26 mouse cellular contexts compared by ENCODE assay signal in the genomic region with DNA sequence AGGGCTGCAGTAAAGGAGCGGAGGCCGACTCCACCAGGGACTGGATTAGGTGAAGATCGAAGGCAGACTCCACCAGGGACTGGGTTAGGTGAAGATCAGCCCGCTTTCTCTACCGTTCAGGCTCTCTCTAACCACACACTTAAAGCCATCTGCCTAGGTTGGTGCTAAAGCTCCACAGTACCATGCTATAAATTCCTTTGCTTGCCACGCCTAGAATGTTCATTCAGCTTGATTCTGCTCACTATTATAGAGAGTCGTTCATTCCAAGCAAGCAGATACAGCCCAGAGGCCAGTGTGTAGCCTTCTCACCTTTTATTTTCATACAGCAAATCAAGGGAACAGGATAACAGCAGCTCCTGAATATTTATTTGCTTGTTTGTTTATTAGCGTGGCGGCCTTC. TPM values are rescaled to one million over a fixed set of nuclear protein-coding genes. Genes with fewer than 3 reads are reported as not detected.
DNase-seq lines count a peak whose midpoint lies in the region; ATAC-seq and TF ChIP-seq lines count a peak whose summit lies in the region.
"Had no signal": no experiment of that assay in that cellular context is flagged by ENCODE, and none has a peak within 500 bp of the region (broad histone marks: within the 10 kb centered on the region; RNA-seq: fewer than 3 reads in every experiment).

No protein-coding gene starts in this region.

- H3K36me3 ChIP-seq in intestine, embryonic 15.5 days: no peaks in the 10 kb centered on the region
- H3K36me3 ChIP-seq in intestine, postnatal 0 days (ENCODE audit: control insufficient read depth, insufficient read depth): no peaks in the 10 kb centered on the region
- no peaks in the 10 kb centered on the region for H3K36me3 ChIP-seq in liver, postnatal 0 days (replicated peaks; ENCODE audit: insufficient read depth, low read length)
- H3K36me3 ChIP-seq in liver, embryonic 12.5 days: no peaks in the 10 kb centered on the region
- H3K36me3 ChIP-seq in midbrain, embryonic 11.5 days (ENCODE audit: control insufficient read depth, insufficient read depth, low read length): no peaks in the 10 kb centered on the region
- H3K36me3 ChIP-seq in midbrain, embryonic 13.5 days: no peaks in the 10 kb centered on the region
- no peaks in the 10 kb centered on the region for H3K36me3 ChIP-seq in intestine, embryonic 16.5 days (ENCODE audit: control insufficient read depth, insufficient read depth, low read length)
- H3K36me3 ChIP-seq: embryonic facial prominence, embryonic 13.5 days; embryonic facial prominence, embryonic 15.5 days; forebrain, embryonic 10.5 days; forebrain, embryonic 12.5 days had no signal

- H3K4me2 ChIP-seq in intestine, embryonic 15.5 days (replicated peaks): no peak overlapping the region
- no peak overlapping the region for H3K4me2 ChIP-seq in intestine, postnatal 0 days (replicated peaks; ENCODE audit: low read depth)
- H3K4me2 ChIP-seq in liver, postnatal 0 days (ENCODE audit: low read depth, low read length): no peak overlapping the region
- no peak overlapping the region for H3K4me2 ChIP-seq in liver, embryonic 12.5 days
- no peak overlapping the region for H3K4me2 ChIP-seq in midbrain, embryonic 11.5 days
- H3K4me2 ChIP-seq in midbrain, embryonic 13.5 days (replicated peaks): no peak overlapping the region
- H3K4me2 ChIP-seq in intestine, embryonic 16.5 days (ENCODE audit: low read depth, low read length): no peak overlapping the region
- H3K4me2 ChIP-seq: embryonic facial prominence, embryonic 13.5 days; embryonic facial prominence, embryonic 15.5 days; forebrain, embryonic 12.5 days had no signal

- H3K4me3 ChIP-seq in intestine, embryonic 15.5 days (replicated peaks): no peak overlapping the region
- H3K4me3 ChIP-seq in intestine, postnatal 0 days (ENCODE audit: low read depth, low read length): no peak overlapping the region
- H3K4me3 ChIP-seq in liver, postnatal 0 days (ENCODE audit: low read depth, low read length): no peak overlapping the region
- H3K4me3 ChIP-seq in liver, embryonic 12.5 days: no peak overlapping the region
- H3K4me3 ChIP-seq in midbrain, embryonic 11.5 days (ENCODE audit: low read depth, low read length): no peak overlapping the region
- H3K4me3 ChIP-seq in midbrain, embryonic 13.5 days (replicated peaks): no peak overlapping the region
- no peak overlapping the region for H3K4me3 ChIP-seq in intestine, embryonic 16.5 days (ENCODE audit: low read length)
- H3K4me3 ChIP-seq: embryonic facial prominence, embryonic 13.5 days; embryonic facial prominence, embryonic 15.5 days; erythroblast, embryonic 14.5 days; forebrain, embryonic 10.5 days; forebrain, embryonic 12.5 days had no signal

- no peak for DNase-seq in liver, postnatal 0 days
- peak; percentile 77 for DNase-seq in midbrain, embryonic 11.5 days (ENCODE audit: low spot score, missing footprints)
- no peak for DNase-seq in ovary, postnatal 14 days (ENCODE audit: low spot score)
- DNase-seq: adrenal gland, adult 2 months; adrenal gland, postnatal 10 days; adrenal gland, postnatal 25 days; cerebellum, adult 11 months; cerebellum, adult 18-20 months; cerebellum, adult 8-10 months; cerebellum, adult 9-11 months; cerebellum, postnatal 14 days; cerebellum, postnatal 36 days; embryo, embryonic 11 days had no signal

- peaks cover 5% of the 10 kb centered on the region for H3K4me1 ChIP-seq in intestine, embryonic 15.5 days (replicated peaks)
- H3K4me1 ChIP-seq in intestine, postnatal 0 days (replicated peaks; ENCODE audit: control insufficient read depth, insufficient read depth, low read length): no peaks in the 10 kb centered on the region
- H3K4me1 ChIP-seq in liver, postnatal 0 days (ENCODE audit: insufficient read depth): peaks cover 12% of the 10 kb centered on the region
- H3K4me1 ChIP-seq in liver, embryonic 12.5 days: no peaks in the 10 kb centered on the region
- peaks cover 5% of the 10 kb centered on the region; the same call in 1 of the 2 replicates for H3K4me1 ChIP-seq in midbrain, embryonic 11.5 days (ENCODE audit: control insufficient read depth, insufficient read depth, low read length)
- H3K4me1 ChIP-seq in midbrain, embryonic 13.5 days (replicated peaks): peaks cover 10% of the 10 kb centered on the region
- peaks cover 9% of the 10 kb centered on the region; the same call in 1 of the 2 replicates for H3K4me1 ChIP-seq in intestine, embryonic 16.5 days (ENCODE audit: control insufficient read depth, insufficient read depth, low read length)

- H3K27me3 ChIP-seq in intestine, embryonic 15.5 days (replicated peaks): no peaks in the 10 kb centered on the region
- H3K27me3 ChIP-seq in intestine, postnatal 0 days (replicated peaks; ENCODE audit: control insufficient read depth, insufficient read depth, low read length): no peaks in the 10 kb centered on the region
- H3K27me3 ChIP-seq in liver, postnatal 0 days (ENCODE audit: insufficient read depth, low read length): no peaks in the 10 kb centered on the region
- peaks cover 4% of the 10 kb centered on the region; the same call in 1 of the 2 replicates for H3K27me3 ChIP-seq in liver, embryonic 12.5 days (replicated peaks)
- H3K27me3 ChIP-seq in midbrain, embryonic 11.5 days (ENCODE audit: control insufficient read depth, insufficient read depth, low read length): no peaks in the 10 kb centered on the region
- peaks cover 17% of the 10 kb centered on the region for H3K27me3 ChIP-seq in midbrain, embryonic 13.5 days
- no peaks in the 10 kb centered on the region for H3K27me3 ChIP-seq in intestine, embryonic 16.5 days (replicated peaks; ENCODE audit: control insufficient read depth, insufficient read depth, low read length)

- no peak overlapping the region for H3K9ac ChIP-seq in intestine, embryonic 15.5 days
- H3K9ac ChIP-seq in intestine, postnatal 0 days (ENCODE audit: low read depth, low read length): no peak overlapping the region
- no peak overlapping the region for H3K9ac ChIP-seq in liver, postnatal 0 days (replicated peaks)
- H3K9ac ChIP-seq in liver, embryonic 12.5 days: no peak overlapping the region
- no peak overlapping the region for H3K9ac ChIP-seq in midbrain, embryonic 11.5 days (ENCODE audit: low read length)
- no peak overlapping the region for H3K9ac ChIP-seq in midbrain, embryonic 13.5 days (replicated peaks)
- peak overlapping the region; percentile 29; the same call in 1 of the 2 replicates for H3K9ac ChIP-seq in intestine, embryonic 16.5 days (ENCODE audit: low read depth, low read length)
- H3K9ac ChIP-seq: embryonic facial prominence, embryonic 15.5 days; forebrain, embryonic 12.5 days had no signal

- H3K27ac ChIP-seq in intestine, embryonic 15.5 days: no peak overlapping the region
- H3K27ac ChIP-seq in intestine, postnatal 0 days (ENCODE audit: low read depth, low read length): no peak overlapping the region
- H3K27ac ChIP-seq in liver, postnatal 0 days (ENCODE audit: low read depth): peak overlapping the region; percentile 66; the same call in 1 of the 2 replicates
- no peak overlapping the region for H3K27ac ChIP-seq in liver, embryonic 12.5 days
- no peak overlapping the region for H3K27ac ChIP-seq in midbrain, embryonic 11.5 days (ENCODE audit: low read depth, low read length)
- H3K27ac ChIP-seq in midbrain, embryonic 13.5 days: no peak overlapping the region
- no peak overlapping the region for H3K27ac ChIP-seq in intestine, embryonic 16.5 days (ENCODE audit: low read length)
- H3K27ac ChIP-seq: embryonic facial prominence, embryonic 13.5 days; embryonic facial prominence, embryonic 15.5 days; forebrain, embryonic 10.5 days; forebrain, embryonic 12.5 days had no signal

- 72% methylated on average over 9 of the region's 9 CpGs for WGBS in intestine, embryonic 15.5 days
- WGBS in intestine, postnatal 0 days: 63% methylated on average over 9 of the region's 9 CpGs
- 77% methylated on average over 9 of the region's 9 CpGs for WGBS in liver, postnatal 0 days (ENCODE audit: insufficient replicate concordance)
- 74% methylated on average over 9 of the region's 9 CpGs for WGBS in liver, embryonic 12.5 days (ENCODE audit: insufficient replicate concordance)
- WGBS in midbrain, embryonic 11.5 days: 83% methylated on average over 9 of the region's 9 CpGs
- 86% methylated on average over 9 of the region's 9 CpGs for WGBS in midbrain, embryonic 13.5 days
- 67% methylated on average over 9 of the region's 9 CpGs for WGBS in intestine, embryonic 16.5 days

- ATAC-seq in intestine, embryonic 15.5 days: peak; percentile 58
- ATAC-seq in intestine, postnatal 0 days: no peak
- ATAC-seq in liver, postnatal 0 days: no peak
- no peak for ATAC-seq in liver, embryonic 12.5 days
- no peak for ATAC-seq in midbrain, embryonic 11.5 days (ENCODE audit: low FRiP score)
- no peak for ATAC-seq in midbrain, embryonic 13.5 days
- peak; percentile 60 for ATAC-seq in intestine, embryonic 16.5 days

- no peaks in the 10 kb centered on the region for H3K9me3 ChIP-seq in intestine, embryonic 15.5 days
- no peaks in the 10 kb centered on the region for H3K9me3 ChIP-seq in intestine, postnatal 0 days (ENCODE audit: control insufficient read depth)
- no peaks in the 10 kb centered on the region for H3K9me3 ChIP-seq in liver, postnatal 0 days (ENCODE audit: low read length)
- H3K9me3 ChIP-seq in liver, embryonic 12.5 days (replicated peaks): no peaks in the 10 kb centered on the region
- H3K9me3 ChIP-seq in midbrain, embryonic 11.5 days (ENCODE audit: control insufficient read depth, low read length): no peaks in the 10 kb centered on the region
- no peaks in the 10 kb centered on the region for H3K9me3 ChIP-seq in midbrain, embryonic 13.5 days
- H3K9me3 ChIP-seq in intestine, embryonic 16.5 days (ENCODE audit: control insufficient read depth, low read length): no peaks in the 10 kb centered on the region
- H3K9me3 ChIP-seq: embryonic facial prominence, embryonic 13.5 days; embryonic facial prominence, embryonic 15.5 days; forebrain, embryonic 10.5 days; forebrain, embryonic 12.5 days had no signal

- no peak for TF ChIP-seq CTCF in intestine, postnatal 0 days (IDR thresholded peaks at IDR 0.05; ENCODE audit: low read depth)
- no peak for TF ChIP-seq CTCF in liver, postnatal 0 days (IDR thresholded peaks at IDR 0.05; ENCODE audit: low read depth)

- TF ChIP-seq EP300 in liver, postnatal 0 days (IDR thresholded peaks at IDR 0.05; ENCODE audit: low read depth): no peak

RNA-seq across cellular contexts. Expression of gene Fgg, which starts 7.5 kb away (rescaled TPM):
- polyA plus RNA-seq in intestine, embryonic 15.5 days (2015; fragmentation: Nextera tagmentation; extraction: Ambion mirVana): 6.4 and 10.7 TPM in 2 replicates
- polyA plus RNA-seq in intestine, postnatal 0 days (2015; fragmentation: Nextera tagmentation; extraction: Ambion mirVana): 1.2 and 1.8 TPM in 2 replicates
- 4,762 and 5,621 TPM in 2 replicates for polyA plus RNA-seq in liver, postnatal 0 days (2015; fragmentation: Nextera tagmentation; extraction: Ambion mirVana)
- polyA plus RNA-seq in liver, embryonic 12.5 days (2016; fragmentation: Nextera tagmentation; extraction: Ambion mirVana): 170 and 179 TPM in 2 replicates
- not detected in 2 replicates for polyA plus RNA-seq in midbrain, embryonic 11.5 days (2014; fragmentation: Nextera tagmentation; extraction: Ambion mirVana)
- polyA plus RNA-seq in midbrain, embryonic 13.5 days (2015; fragmentation: Nextera tagmentation; extraction: Ambion mirVana): 0.71 TPM in 1 of 2 replicates, not detected in the other
- 5.9 and 14.1 TPM in 2 replicates for polyA plus RNA-seq in intestine, embryonic 16.5 days (2015; fragmentation: Nextera tagmentation; extraction: Ambion mirVana)
- polyA plus RNA-seq: C2C12; embryonic facial prominence, embryonic 13.5 days; embryonic facial prominence, embryonic 15.5 days; erythroblast, embryonic 14.5 days; forebrain, embryonic 10.5 days; forebrain, embryonic 12.5 days; forebrain, embryonic 14.5 days had no signal

RNA-seq across cellular contexts. Expression of gene Fga, which starts 25.9 kb away (rescaled TPM):
- 8.1 and 13.6 TPM in 2 replicates for polyA plus RNA-seq in intestine, embryonic 15.5 days (2015; fragmentation: Nextera tagmentation; extraction: Ambion mirVana)
- polyA plus RNA-seq in intestine, postnatal 0 days (2015; fragmentation: Nextera tagmentation; extraction: Ambion mirVana): 18.3 and 22.8 TPM in 2 replicates
- 4,366 and 4,944 TPM in 2 replicates for polyA plus RNA-seq in liver, postnatal 0 days (2015; fragmentation: Nextera tagmentation; extraction: Ambion mirVana)
- 190 and 194 TPM in 2 replicates for polyA plus RNA-seq in liver, embryonic 12.5 days (2016; fragmentation: Nextera tagmentation; extraction: Ambion mirVana)
- polyA plus RNA-seq in midbrain, embryonic 11.5 days (2014; fragmentation: Nextera tagmentation; extraction: Ambion mirVana): not detected in 2 replicates
- 0.09 TPM in 1 of 2 replicates, not detected in the other for polyA plus RNA-seq in midbrain, embryonic 13.5 days (2015; fragmentation: Nextera tagmentation; extraction: Ambion mirVana)
- 11.6 and 19.2 TPM in 2 replicates for polyA plus RNA-seq in intestine, embryonic 16.5 days (2015; fragmentation: Nextera tagmentation; extraction: Ambion mirVana)
- polyA plus RNA-seq: C2C12; embryonic facial prominence, embryonic 11.5 days; embryonic facial prominence, embryonic 13.5 days; forebrain, embryonic 10.5 days; forebrain, embryonic 12.5 days; forebrain, embryonic 14.5 days had no signal

RNA-seq across cellular contexts. Expression of gene Fgb, which starts 49.7 kb away (rescaled TPM):
- polyA plus RNA-seq in intestine, embryonic 15.5 days (2015; fragmentation: Nextera tagmentation; extraction: Ambion mirVana): 7.0 and 9.4 TPM in 2 replicates
- polyA plus RNA-seq in intestine, postnatal 0 days (2015; fragmentation: Nextera tagmentation; extraction: Ambion mirVana): 7.5 and 8.7 TPM in 2 replicates
- polyA plus RNA-seq in liver, postnatal 0 days (2015; fragmentation: Nextera tagmentation; extraction: Ambion mirVana): 2,723 and 3,190 TPM in 2 replicates
- polyA plus RNA-seq in liver, embryonic 12.5 days (2016; fragmentation: Nextera tagmentation; extraction: Ambion mirVana): 139 and 143 TPM in 2 replicates
- polyA plus RNA-seq in midbrain, embryonic 11.5 days (2014; fragmentation: Nextera tagmentation; extraction: Ambion mirVana): not detected in 2 replicates
- polyA plus RNA-seq in midbrain, embryonic 13.5 days (2015; fragmentation: Nextera tagmentation; extraction: Ambion mirVana): 0.11 TPM in 1 of 2 replicates, not detected in the other
- polyA plus RNA-seq in intestine, embryonic 16.5 days (2015; fragmentation: Nextera tagmentation; extraction: Ambion mirVana): 10.5 and 13.7 TPM in 2 replicates
- polyA plus RNA-seq: C2C12; embryonic facial prominence, embryonic 13.5 days; forebrain, embryonic 10.5 days; forebrain, embryonic 12.5 days; forebrain, embryonic 14.5 days had no signal

RNA-seq across cellular contexts. Expression of gene Plrg1, which starts 55.3 kb away (rescaled TPM):
- polyA plus RNA-seq in intestine, embryonic 15.5 days (2015; fragmentation: Nextera tagmentation; extraction: Ambion mirVana): 87.4 and 88.3 TPM in 2 replicates
- 36.3 and 38.0 TPM in 2 replicates for polyA plus RNA-seq in intestine, postnatal 0 days (2015; fragmentation: Nextera tagmentation; extraction: Ambion mirVana)
- 29.6 and 29.9 TPM in 2 replicates for polyA plus RNA-seq in liver, postnatal 0 days (2015; fragmentation: Nextera tagmentation; extraction: Ambion mirVana)
- 66.2 and 69.4 TPM in 2 replicates for polyA plus RNA-seq in liver, embryonic 12.5 days (2016; fragmentation: Nextera tagmentation; extraction: Ambion mirVana)
- polyA plus RNA-seq in midbrain, embryonic 11.5 days (2014; fragmentation: Nextera tagmentation; extraction: Ambion mirVana): 142 and 144 TPM in 2 replicates
- 115 and 119 TPM in 2 replicates for polyA plus RNA-seq in midbrain, embryonic 13.5 days (2015; fragmentation: Nextera tagmentation; extraction: Ambion mirVana)
- 81.0 and 87.1 TPM in 2 replicates for polyA plus RNA-seq in intestine, embryonic 16.5 days (2015; fragmentation: Nextera tagmentation; extraction: Ambion mirVana)

Comparison
In these comparisons a context has a peak if more than half of its experiments do, and no peak if none do; other contexts are left out.
1. ATAC-seq: peak in intestine, embryonic 15.5 days (single experiment) and intestine, embryonic 16.5 days (single experiment); none in intestine, postnatal 0 days (single experiment), liver, postnatal 0 days (single experiment), liver, embryonic 12.5 days (single experiment), midbrain, embryonic 11.5 days (single experiment) and midbrain, embryonic 13.5 days (single experiment).
2. RNA of gene Fgg, which starts 7.5 kb away (polyA plus RNA-seq): 4,762 to 5,621 TPM in liver, postnatal 0 days; 170 to 179 TPM in liver, embryonic 12.5 days, 5.9 to 14.1 TPM in intestine, embryonic 16.5 days, 6.4 to 10.7 TPM in intestine, embryonic 15.5 days, 1.2 to 1.8 TPM in intestine, postnatal 0 days, 0.71 TPM in midbrain, embryonic 13.5 days and not detected in midbrain, embryonic 11.5 days; every median in the first group is over 10 times any median in the second.
3. RNA of gene Fga, which starts 25.9 kb away (polyA plus RNA-seq): 4,366 to 4,944 TPM in liver, postnatal 0 days; 190 to 194 TPM in liver, embryonic 12.5 days, 11.6 to 19.2 TPM in intestine, embryonic 16.5 days, 18.3 to 22.8 TPM in intestine, postnatal 0 days, 8.1 to 13.6 TPM in intestine, embryonic 15.5 days, 0.09 TPM in midbrain, embryonic 13.5 days and not detected in midbrain, embryonic 11.5 days; every median in the first group is over 10 times any median in the second.
4. RNA of gene Fgb, which starts 49.7 kb away (polyA plus RNA-seq): 2,723 to 3,190 TPM in liver, postnatal 0 days; 139 to 143 TPM in liver, embryonic 12.5 days, 10.5 to 13.7 TPM in intestine, embryonic 16.5 days, 7.5 to 8.7 TPM in intestine, postnatal 0 days, 7.0 to 9.4 TPM in intestine, embryonic 15.5 days, 0.11 TPM in midbrain, embryonic 13.5 days and not detected in midbrain, embryonic 11.5 days; every median in the first group is over 10 times any median in the second.